Mouse (Mus musculus) hindbrain, embryonic 13.5 days (tissue): Measurements from ENCODE around the gene Luc7l2. TPM values are rescaled to one million over a fixed set of nuclear protein-coding genes. Genes with fewer than 3 reads are reported as not detected.

Experiments
- ATAC-seq: fragments of 200-750 bp; cut with Nextera tagmentation; 2 replicates; pipeline ENCODE4 v1.8.0; 2017; ENCODE audit warnings: moderate TSS enrichment; ENCODE audit not compliant: low FRiP score
- H3K27ac ChIP-seq: fragments of 300-500 bp; sonication (generic); 2 replicates; pipeline ENCODE4 v1.5.1; 2015; ENCODE audit warnings: inconsistent platforms, mild to moderate bottlenecking, moderate library complexity
- H3K27me3 ChIP-seq: fragments of 300-500 bp; sonication (generic); 2 replicates; pipeline ENCODE4 v1.6.1; 2015; ENCODE audit warnings: mild to moderate bottlenecking, inconsistent platforms
- H3K36me3 ChIP-seq: fragments of 300-500 bp; sonication (generic); 2 replicates; pipeline ENCODE4 v1.6.1; 2015; ENCODE audit warnings: mild to moderate bottlenecking, inconsistent platforms
- H3K4me1 ChIP-seq: fragments of 300-500 bp; sonication (generic); replicated peaks from 2 replicates; pipeline ENCODE4 v1.6.1; 2015; ENCODE audit warnings: inconsistent platforms
- H3K4me2 ChIP-seq: fragments of 300-500 bp; sonication (generic); 2 replicates; pipeline ENCODE4 v1.6.1; 2015; ENCODE audit warnings: inconsistent platforms, mild to moderate bottlenecking, moderate library complexity
- H3K4me3 ChIP-seq: fragments of 300-500 bp; sonication (generic); 2 replicates; pipeline ENCODE4 v1.5.1; 2015; ENCODE audit warnings: mild to moderate bottlenecking, inconsistent platforms
- H3K9ac ChIP-seq: fragments of 300-500 bp; sonication (generic); 2 replicates; pipeline ENCODE4 v1.6.1; 2015; ENCODE audit warnings: mild to moderate bottlenecking, inconsistent platforms
- H3K9me3 ChIP-seq: fragments of 300-500 bp; sonication (generic); 2 replicates; pipeline ENCODE4 v1.6.1; 2016; ENCODE audit warnings: inconsistent platforms
- WGBS: fragments of 180-500 bp; shearing (Covaris S2); methylation state at CpG from one replicate; pipeline ENCODE4 v1.1.7; 2015; 5-methylcytosine and 5-hydroxymethylcytosine counted together
- polyA plus RNA-seq: library from polyadenylated mRNA; unstranded; fragments of >200 nt; fragmentation: Nextera tagmentation; extraction: Ambion mirVana; gene quantifications from 2 replicates; pipeline ENCODE4 v1.2.1, GENCODE M21; 2015

Gene Luc7l2
- polyA plus RNA-seq, 1 experiment from 2014 or later = 42.4 TPM

GRCm38 (mm10) chr6:38597481-38597880 is 46.3 kb downstream of the Luc7l2 start:
- H3K36me3 ChIP-seq = peaks cover 57% of the 10 kb centered on the region
- ATAC-seq = no peak
- no peak overlapping the region for H3K4me2 ChIP-seq
- no peaks in the 10 kb centered on the region for H3K9me3 ChIP-seq
- H3K9ac ChIP-seq = no peak overlapping the region
- H3K27me3 ChIP-seq = no peaks in the 10 kb centered on the region
- no peak overlapping the region for H3K27ac ChIP-seq
- no peak overlapping the region for H3K4me3 ChIP-seq
- no peaks in the 10 kb centered on the region for H3K4me1 ChIP-seq
- WGBS = 91% methylated on average over 4 of the region's 4 CpGs

- H3K36me3 ChIP-seq = peaks cover 29% of the 10 kb centered on the region
- H3K4me2 ChIP-seq = no peak overlapping the region
- no peaks in the 10 kb centered on the region for H3K4me1 ChIP-seq
- no peak overlapping the region for H3K27ac ChIP-seq
- WGBS = 79% methylated on average over 2 of the region's 2 CpGs
- no peak for ATAC-seq
- H3K4me3 ChIP-seq = no peak overlapping the region
- no peak overlapping the region for H3K9ac ChIP-seq
- H3K9me3 ChIP-seq = no peaks in the 10 kb centered on the region
- no peaks in the 10 kb centered on the region for H3K27me3 ChIP-seq
These were observed 58.8 kb downstream of the Luc7l2 start for GRCm38 (mm10) chr6:38609892-38610291.

- Histone ChIP-seq H3K9me3 (0 out of 2 replicates have a peak, but pooled peaks cover 7% of the 10 kb centered on the region), H3K36me3 (peaks cover 37% of the 10 kb centered on the region), H3K9ac (no peak overlapping the region), H3K4me1 (no peaks in the 10 kb centered on the region), H3K4me2 (no peak overlapping the region), H3K4me3 (no peak overlapping the region), H3K27ac (no peak overlapping the region), H3K27me3 (no peaks in the 10 kb centered on the region)
- no peak for ATAC-seq
- 97% methylated on average over 1 of the region's 1 CpGs for WGBS
These were observed 71.3 kb downstream of the Luc7l2 start for GRCm38 (mm10) chr6:38622406-38622805.

- H3K4me1 ChIP-seq = no peaks in the 10 kb centered on the region
- no peaks in the 10 kb centered on the region for H3K27me3 ChIP-seq
- no peak overlapping the region for H3K9ac ChIP-seq
- H3K4me3 ChIP-seq = no peak overlapping the region
- peaks cover 28% of the 10 kb centered on the region for H3K36me3 ChIP-seq
- WGBS = 89% methylated on average over 2 of the region's 2 CpGs
- ATAC-seq = no peak
- no peaks in the 10 kb centered on the region for H3K9me3 ChIP-seq
- H3K27ac ChIP-seq = no peak overlapping the region
- no peak overlapping the region for H3K4me2 ChIP-seq
These were observed 72.3 kb downstream of the Luc7l2 start for GRCm38 (mm10) chr6:38623457-38623856.

GRCm38 (mm10) chr6:38624439-38624838 is 73.3 kb downstream of the Luc7l2 start:
- Histone ChIP-seq H3K27me3 (no peaks in the 10 kb centered on the region), H3K9ac (no peak overlapping the region), H3K36me3 (peaks cover 18% of the 10 kb centered on the region), H3K4me3 (no peak overlapping the region), H3K27ac (no peak overlapping the region), H3K9me3 (no peaks in the 10 kb centered on the region), H3K4me2 (no peak overlapping the region), H3K4me1 (no peaks in the 10 kb centered on the region)
- WGBS = 80% methylated on average over 1 of the region's 1 CpGs
- ATAC-seq = no peak

- Histone ChIP-seq H3K36me3 (peaks cover 8% of the 10 kb centered on the region; the same call in 1 of the 2 replicates), H3K4me3 (no peak overlapping the region), H3K27me3 (no peaks in the 10 kb centered on the region), H3K9me3 (no peaks in the 10 kb centered on the region), H3K9ac (no peak overlapping the region), H3K4me1 (no peaks in the 10 kb centered on the region), H3K27ac (no peak overlapping the region), H3K4me2 (no peak overlapping the region)
- WGBS = 95% methylated on average over 5 of the region's 5 CpGs
- ATAC-seq = no peak
These were observed 75.0 kb downstream of the Luc7l2 start for GRCm38 (mm10) chr6:38626086-38626485.

GRCm38 (mm10) chr6:38627081-38627480 is 75.9 kb downstream of the Luc7l2 start:
- Histone ChIP-seq H3K4me3 (no peak overlapping the region), H3K27me3 (no peaks in the 10 kb centered on the region), H3K27ac (no peak overlapping the region), H3K36me3 (peaks cover 8% of the 10 kb centered on the region; the same call in 1 of the 2 replicates), H3K4me1 (no peaks in the 10 kb centered on the region), H3K9ac (no peak overlapping the region), H3K9me3 (no peaks in the 10 kb centered on the region), H3K4me2 (no peak overlapping the region)
- WGBS = 96% methylated on average over 4 of the region's 4 CpGs
- no peak for ATAC-seq

GRCm38 (mm10) chr6:38627486-38627885 is 76.4 kb downstream of the Luc7l2 start:
- Histone ChIP-seq H3K4me2 (no peak overlapping the region), H3K4me3 (no peak overlapping the region), H3K9ac (no peak overlapping the region), H3K9me3 (no peaks in the 10 kb centered on the region), H3K27me3 (no peaks in the 10 kb centered on the region), H3K36me3 (peaks cover 8% of the 10 kb centered on the region; the same call in 1 of the 2 replicates), H3K4me1 (no peaks in the 10 kb centered on the region), H3K27ac (no peak overlapping the region)
- no peak for ATAC-seq
- 86% methylated on average over 4 of the region's 4 CpGs for WGBS

GRCm38 (mm10) chr6:38629556-38629955 is 78.4 kb downstream of the Luc7l2 start:
- H3K36me3 ChIP-seq = peaks cover 8% of the 10 kb centered on the region; the same call in 1 of the 2 replicates

GRCm38 (mm10) chr6:38632826-38633225 is 81.7 kb downstream of the Luc7l2 start:
- H3K36me3 ChIP-seq = peaks cover 4% of the 10 kb centered on the region; the same call in 1 of the 2 replicates
- no peak for ATAC-seq
- no peak overlapping the region for H3K4me2 ChIP-seq
- 93% methylated on average over 2 of the region's 2 CpGs for WGBS
- no peak overlapping the region for H3K9ac ChIP-seq
- no peak overlapping the region for H3K4me3 ChIP-seq
- H3K27ac ChIP-seq = no peak overlapping the region
- peaks cover 24% of the 10 kb centered on the region for H3K4me1 ChIP-seq
- peaks cover 49% of the 10 kb centered on the region for H3K27me3 ChIP-seq
- H3K9me3 ChIP-seq = no peaks in the 10 kb centered on the region

More at GRCm38 (mm10) chr6:38629556-38629955, 78.4 kb downstream of the Luc7l2 start:
- H3K4me3 ChIP-seq = no peak overlapping the region
- H3K27ac ChIP-seq = no peak overlapping the region
- peaks cover 17% of the 10 kb centered on the region for H3K27me3 ChIP-seq
- no peak overlapping the region for H3K9ac ChIP-seq
- no peak overlapping the region for H3K4me2 ChIP-seq
- WGBS = 100% methylated on average over 1 of the region's 1 CpGs
- H3K9me3 ChIP-seq = no peaks in the 10 kb centered on the region
- no peak for ATAC-seq
- no peaks in the 10 kb centered on the region for H3K4me1 ChIP-seq

GRCm38 (mm10) chr6:38634461-38634860 is 83.3 kb downstream of the Luc7l2 start:
- H3K9me3 ChIP-seq = no peaks in the 10 kb centered on the region
- peaks cover 24% of the 10 kb centered on the region for H3K4me1 ChIP-seq
- no peak overlapping the region for H3K4me3 ChIP-seq
- H3K27me3 ChIP-seq = peaks cover 63% of the 10 kb centered on the region
- ATAC-seq = no peak
- H3K9ac ChIP-seq = no peak overlapping the region
- H3K27ac ChIP-seq = no peak overlapping the region
- peaks cover 4% of the 10 kb centered on the region; the same call in 1 of the 2 replicates for H3K36me3 ChIP-seq
- H3K4me2 ChIP-seq = no peak overlapping the region
- WGBS = 84% methylated on average over 8 of the region's 8 CpGs

GRCm38 (mm10) chr6:38635941-38636851 is 85.1 kb downstream of the Luc7l2 start:
- H3K36me3 ChIP-seq = no peaks in the 10 kb centered on the region
- H3K4me2 ChIP-seq = peak overlapping the region; percentile 97
- peak overlapping the region; percentile 68 for H3K9ac ChIP-seq
- no peak overlapping the region for H3K27ac ChIP-seq
- H3K4me1 ChIP-seq = peaks cover 24% of the 10 kb centered on the region
- H3K27me3 ChIP-seq = peaks cover 79% of the 10 kb centered on the region
- peak overlapping the region; percentile 59 for H3K4me3 ChIP-seq
- 1% methylated on average over 69 of the region's 72 CpGs for WGBS
- peak; percentile 55; the same call in 1 of the 2 replicates for ATAC-seq
- H3K9me3 ChIP-seq = no peaks in the 10 kb centered on the region
